Mouse (Mus musculus): ENCODE measurements around the gene Olfr1084. TPM values are rescaled to one million over a fixed set of nuclear protein-coding genes. Genes with fewer than 3 reads are reported as not detected.

Gene Olfr1084
- not detected in 2 replicates for total RNA-seq (2023)

DNA sequence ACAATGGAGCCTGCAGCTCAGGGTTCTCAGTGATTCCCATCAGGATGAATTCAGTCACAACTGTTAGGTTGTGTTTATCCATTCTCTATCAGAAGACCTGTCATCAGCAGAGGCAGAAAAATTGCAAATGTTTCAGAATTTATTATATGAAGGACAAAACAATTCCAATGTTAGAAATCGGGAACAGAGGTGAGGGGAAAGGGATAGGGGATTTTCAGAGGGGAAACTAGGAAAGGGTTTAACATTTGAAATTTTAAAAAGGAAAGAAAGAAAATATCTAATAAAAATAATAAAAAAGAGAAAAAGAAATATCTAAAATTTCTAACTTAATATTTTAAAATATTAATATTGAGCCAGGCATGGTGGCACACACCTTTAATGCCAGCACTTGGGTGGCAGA lies at the start of gene Olfr1084:
TSS of gene Olfr1084 (minus strand) at position 101 of the 400 bp plus-strand sequence.

DNA sequence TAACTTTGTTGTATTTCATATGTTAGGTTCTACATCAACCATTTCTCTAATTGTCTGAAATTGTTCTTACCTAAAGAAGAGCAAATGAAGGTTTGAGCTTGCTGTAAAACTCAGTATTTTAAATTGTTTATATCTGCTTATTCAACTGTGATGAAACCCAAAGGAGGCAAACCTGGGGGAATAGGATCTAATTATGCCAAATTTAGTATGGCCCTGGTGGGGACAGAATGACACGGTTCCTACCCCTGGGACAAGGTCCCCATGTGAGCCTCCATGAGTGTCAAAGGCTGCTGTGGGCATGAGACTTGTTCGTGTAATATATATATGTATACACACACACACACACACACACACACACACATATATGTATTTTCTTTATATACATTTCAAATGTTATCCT lies 40.5 kb upstream of the Olfr1084 start, which contains the start of gene Olfr1086:
TSS of gene Olfr1086 (minus strand) at position 101 of the 400 bp plus-strand sequence.

DNA sequence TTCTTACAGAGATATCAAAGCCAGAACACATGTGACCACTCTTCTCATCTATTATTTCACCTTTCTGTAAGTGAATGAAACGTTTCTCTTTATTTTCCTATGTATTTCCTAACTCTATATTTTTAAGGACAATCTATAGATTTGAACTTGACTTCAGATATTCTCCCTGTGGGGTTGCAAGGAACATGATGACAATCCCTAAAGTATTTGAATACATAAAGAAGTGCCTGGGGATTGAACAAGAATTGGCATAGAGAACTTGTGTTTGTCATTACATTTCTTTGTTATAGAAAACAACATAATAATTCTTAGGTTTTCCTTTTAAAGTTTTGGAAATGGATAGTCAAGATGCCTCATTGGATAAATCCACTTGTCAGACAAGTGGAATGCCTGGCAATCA lies 22.4 kb upstream of the Olfr1084 start, which contains the start of gene Olfr1085:
TSS of gene Olfr1085 (minus strand) at position 101 of the 400 bp plus-strand sequence.

DNA sequence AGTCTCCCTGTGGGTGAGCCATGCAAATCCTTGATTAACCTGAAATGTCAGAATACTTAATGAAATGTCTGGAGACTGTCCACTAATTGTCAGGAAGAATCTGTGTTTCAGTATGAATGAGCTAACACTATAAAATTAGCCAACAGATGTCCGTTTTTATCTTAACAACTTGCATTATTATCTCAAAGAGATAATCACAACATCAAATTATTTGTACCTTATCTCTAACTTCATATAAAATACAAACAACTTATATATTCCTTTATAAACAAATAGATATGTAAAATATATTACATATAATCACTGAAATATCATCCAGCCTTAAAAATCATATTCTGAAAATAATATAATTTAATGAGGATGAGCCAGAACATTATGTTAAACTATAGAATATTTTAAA lies 40.7 kb downstream of the Olfr1084 start, which contains the start of gene Olfr1082:
TSS of gene Olfr1082 (minus strand) at position 101 of the 400 bp plus-strand sequence.

Other genes with a start within 250 kb of the Olfr1084 start
- gene Olfr1061, start 225.7 kb downstream of the Olfr1084 start, total RNA-seq (2023) = not detected in 2 replicates
- not detected in 2 replicates for gene Olfr1062, start 213.0 kb downstream of the Olfr1084 start, total RNA-seq (2023)
- gene Olfr1065, start 189.1 kb downstream of the Olfr1084 start, total RNA-seq (2023) = not detected in 2 replicates
- not detected in 2 replicates for gene Olfr1066, start 183.5 kb downstream of the Olfr1084 start, total RNA-seq (2023)
- not detected in 2 replicates for gene Olfr228, start 152.3 kb downstream of the Olfr1084 start, total RNA-seq (2023)
- gene Olfr1076, start 131.3 kb downstream of the Olfr1084 start, total RNA-seq (2023) = not detected in 2 replicates
- gene Olfr1079, start 97.2 kb downstream of the Olfr1084 start, total RNA-seq (2023) = not detected in 2 replicates
- not detected in 2 replicates for gene Olfr1080, start 81.5 kb downstream of the Olfr1084 start, total RNA-seq (2023)
- gene Olfr1082, start 40.8 kb downstream of the Olfr1084 start, total RNA-seq (2023) = not detected in 2 replicates
- not detected in 2 replicates for gene Olfr1085, start 22.3 kb upstream of the Olfr1084 start, total RNA-seq (2023)
- not detected in 2 replicates for gene Olfr1086, start 40.4 kb upstream of the Olfr1084 start, total RNA-seq (2023)
- gene Olfr1087, start 58.7 kb upstream of the Olfr1084 start, total RNA-seq (2023) = not detected in 2 replicates
- not detected in 2 replicates for gene Olfr1089, start 94.0 kb upstream of the Olfr1084 start, total RNA-seq (2023)
- not detected in 2 replicates for gene Olfr1090, start 119.3 kb upstream of the Olfr1084 start, total RNA-seq (2023)
- not detected in 2 replicates for gene Olfr1093, start 142.8 kb upstream of the Olfr1084 start, total RNA-seq (2023)
- not detected in 2 replicates for gene Olfr141, start 170.3 kb upstream of the Olfr1084 start, total RNA-seq (2023)
- gene Olfr1094, start 184.9 kb upstream of the Olfr1084 start, total RNA-seq (2023) = not detected in 2 replicates
- not detected in 2 replicates for gene Olfr1095, start 212.0 kb upstream of the Olfr1084 start, total RNA-seq (2023)
- gene Gm13723, start 235.1 kb upstream of the Olfr1084 start, total RNA-seq (2023) = not detected in 2 replicates